Mouse (Mus musculus): Measurements from ENCODE around the gene Neurl1a. TPM values are rescaled to one million over a fixed set of nuclear protein-coding genes. Genes with fewer than 3 reads are reported as not detected.
A peak's percentile ranks its signal among the peaks of the same experiment; 100 is the strongest.

The Neurl1a gene
- polyA plus RNA-seq, 1 experiment, result 1.6 TPM

GRCm38 (mm10) chr19:47230082-47230481 is 51.5 kb downstream of the Neurl1a start:
- Histone ChIP-seq H3K27me3 (ENCODE audit: control insufficient read depth, insufficient read depth, low read length) (no peaks in the 10 kb centered on the region), H3K36me3 (ENCODE audit: control insufficient read depth, insufficient read depth, low read length) (no peaks in the 10 kb centered on the region), H3K4me3 (ENCODE audit: control insufficient read depth, insufficient read depth, low read length) (no peak overlapping the region), H3K27ac (ENCODE audit: control insufficient read depth, insufficient read depth, low read length) (no peak overlapping the region), H3K4me1 (replicated peaks; ENCODE audit: control insufficient read depth, insufficient read depth, low read length) (no peaks in the 10 kb centered on the region)
- no peak for TF ChIP-seq POLR2A (IDR thresholded peaks at IDR 0.05; ENCODE audit: control insufficient read depth, extremely low read depth, insufficient read depth, low read length, poor library complexity)
- no peak for TF ChIP-seq CTCF (IDR thresholded peaks at IDR 0.05; ENCODE audit: borderline replicate concordance, control insufficient read depth, extremely low read depth, insufficient read depth, low read length, poor library complexity)
- no peak for DNase-seq
- WGBS, result 93% methylated on average over 7 of the region's 7 CpGs

GRCm38 (mm10) chr19:47230682-47231081 is 52.1 kb downstream of the Neurl1a start:
- WGBS, result 94% methylated on average over 8 of the region's 8 CpGs
- TF ChIP-seq POLR2A (IDR thresholded peaks at IDR 0.05; ENCODE audit: control insufficient read depth, extremely low read depth, insufficient read depth, low read length, poor library complexity) (no peak), CTCF (IDR thresholded peaks at IDR 0.05; ENCODE audit: borderline replicate concordance, control insufficient read depth, extremely low read depth, insufficient read depth, low read length, poor library complexity) (no peak)
- Histone ChIP-seq H3K36me3 (ENCODE audit: control insufficient read depth, insufficient read depth, low read length) (no peaks in the 10 kb centered on the region), H3K4me1 (replicated peaks; ENCODE audit: control insufficient read depth, insufficient read depth, low read length) (no peaks in the 10 kb centered on the region), H3K4me3 (ENCODE audit: control insufficient read depth, insufficient read depth, low read length) (no peak overlapping the region), H3K27ac (ENCODE audit: control insufficient read depth, insufficient read depth, low read length) (no peak overlapping the region), H3K27me3 (ENCODE audit: control insufficient read depth, insufficient read depth, low read length) (no peaks in the 10 kb centered on the region)
- no peak for DNase-seq

- no peaks in the 10 kb centered on the region for H3K27me3 ChIP-seq (ENCODE audit: control insufficient read depth, insufficient read depth, low read length)
Measured at GRCm38 (mm10) chr19:47231389-47231788, 52.8 kb downstream of the Neurl1a start.

GRCm38 (mm10) chr19:47232077-47232865 is 53.7 kb downstream of the Neurl1a start:
- DNase-seq, result no peak
- H3K27ac ChIP-seq (ENCODE audit: control insufficient read depth, insufficient read depth, low read length), result no peak overlapping the region
- H3K36me3 ChIP-seq (ENCODE audit: control insufficient read depth, insufficient read depth, low read length), result no peaks in the 10 kb centered on the region
- H3K27me3 ChIP-seq (ENCODE audit: control insufficient read depth, insufficient read depth, low read length), result no peaks in the 10 kb centered on the region
- 90% methylated on average over 5 of the region's 5 CpGs for WGBS
- TF ChIP-seq CTCF (IDR thresholded peaks at IDR 0.05; ENCODE audit: borderline replicate concordance, control insufficient read depth, extremely low read depth, insufficient read depth, low read length, poor library complexity) (no peak), POLR2A (IDR thresholded peaks at IDR 0.05; ENCODE audit: control insufficient read depth, extremely low read depth, insufficient read depth, low read length, poor library complexity) (no peak)
- no peaks in the 10 kb centered on the region for H3K4me1 ChIP-seq (replicated peaks; ENCODE audit: control insufficient read depth, insufficient read depth, low read length)
- H3K4me3 ChIP-seq (ENCODE audit: control insufficient read depth, insufficient read depth, low read length), result no peak overlapping the region

More at GRCm38 (mm10) chr19:47231389-47231788, 52.8 kb downstream of the Neurl1a start:
- no peaks in the 10 kb centered on the region for H3K36me3 ChIP-seq (ENCODE audit: control insufficient read depth, insufficient read depth, low read length)
- H3K4me1 ChIP-seq (replicated peaks; ENCODE audit: control insufficient read depth, insufficient read depth, low read length), result no peaks in the 10 kb centered on the region
- DNase-seq, result no peak
- TF ChIP-seq POLR2A (IDR thresholded peaks at IDR 0.05; ENCODE audit: control insufficient read depth, extremely low read depth, insufficient read depth, low read length, poor library complexity) (no peak), CTCF (IDR thresholded peaks at IDR 0.05; ENCODE audit: borderline replicate concordance, control insufficient read depth, extremely low read depth, insufficient read depth, low read length, poor library complexity) (no peak)
- H3K27ac ChIP-seq (ENCODE audit: control insufficient read depth, insufficient read depth, low read length), result no peak overlapping the region
- WGBS, result 97% methylated on average over 6 of the region's 6 CpGs
- no peak overlapping the region for H3K4me3 ChIP-seq (ENCODE audit: control insufficient read depth, insufficient read depth, low read length)

- no peak for DNase-seq
- H3K27me3 ChIP-seq (ENCODE audit: control insufficient read depth, insufficient read depth, low read length), result no peaks in the 10 kb centered on the region
- H3K4me1 ChIP-seq (replicated peaks; ENCODE audit: control insufficient read depth, insufficient read depth, low read length), result no peaks in the 10 kb centered on the region
- 95% methylated on average over 3 of the region's 3 CpGs for WGBS
- no peak overlapping the region for H3K4me3 ChIP-seq (ENCODE audit: control insufficient read depth, insufficient read depth, low read length)
- no peaks in the 10 kb centered on the region for H3K36me3 ChIP-seq (ENCODE audit: control insufficient read depth, insufficient read depth, low read length)
- no peak for TF ChIP-seq CTCF (IDR thresholded peaks at IDR 0.05; ENCODE audit: borderline replicate concordance, control insufficient read depth, extremely low read depth, insufficient read depth, low read length, poor library complexity)
- no peak for TF ChIP-seq POLR2A (IDR thresholded peaks at IDR 0.05; ENCODE audit: control insufficient read depth, extremely low read depth, insufficient read depth, low read length, poor library complexity)
- no peak overlapping the region for H3K27ac ChIP-seq (ENCODE audit: control insufficient read depth, insufficient read depth, low read length)
Measured at GRCm38 (mm10) chr19:47233087-47233486, 54.5 kb downstream of the Neurl1a start.

- TF ChIP-seq POLR2A (IDR thresholded peaks at IDR 0.05; ENCODE audit: control insufficient read depth, extremely low read depth, insufficient read depth, low read length, poor library complexity), result no peak
- TF ChIP-seq CTCF (IDR thresholded peaks at IDR 0.05; ENCODE audit: borderline replicate concordance, control insufficient read depth, extremely low read depth, insufficient read depth, low read length, poor library complexity), result no peak
- Histone ChIP-seq H3K27me3 (ENCODE audit: control insufficient read depth, insufficient read depth, low read length) (no peaks in the 10 kb centered on the region), H3K27ac (ENCODE audit: control insufficient read depth, insufficient read depth, low read length) (no peak overlapping the region), H3K4me1 (replicated peaks; ENCODE audit: control insufficient read depth, insufficient read depth, low read length) (no peaks in the 10 kb centered on the region), H3K36me3 (ENCODE audit: control insufficient read depth, insufficient read depth, low read length) (no peaks in the 10 kb centered on the region), H3K4me3 (ENCODE audit: control insufficient read depth, insufficient read depth, low read length) (0 out of 2 replicates have a peak overlapping the region, but pooled peaks have one; percentile 6)
- WGBS, result 82% methylated on average over 12 of the region's 12 CpGs
- DNase-seq, result no peak
Measured at GRCm38 (mm10) chr19:47240076-47240475, 61.5 kb downstream of the Neurl1a start.
